Mouse (Mus musculus): Measurements from ENCODE around the gene Zbtb37. TPM values are rescaled to one million over a fixed set of nuclear protein-coding genes. Genes with fewer than 3 reads are reported as not detected.

Gene Zbtb37
- 6.6 and 7.2 TPM in 2 replicates for polyA plus RNA-seq (2016; fragmentation: Nextera tagmentation; extraction: Ambion mirVana)

DNA sequence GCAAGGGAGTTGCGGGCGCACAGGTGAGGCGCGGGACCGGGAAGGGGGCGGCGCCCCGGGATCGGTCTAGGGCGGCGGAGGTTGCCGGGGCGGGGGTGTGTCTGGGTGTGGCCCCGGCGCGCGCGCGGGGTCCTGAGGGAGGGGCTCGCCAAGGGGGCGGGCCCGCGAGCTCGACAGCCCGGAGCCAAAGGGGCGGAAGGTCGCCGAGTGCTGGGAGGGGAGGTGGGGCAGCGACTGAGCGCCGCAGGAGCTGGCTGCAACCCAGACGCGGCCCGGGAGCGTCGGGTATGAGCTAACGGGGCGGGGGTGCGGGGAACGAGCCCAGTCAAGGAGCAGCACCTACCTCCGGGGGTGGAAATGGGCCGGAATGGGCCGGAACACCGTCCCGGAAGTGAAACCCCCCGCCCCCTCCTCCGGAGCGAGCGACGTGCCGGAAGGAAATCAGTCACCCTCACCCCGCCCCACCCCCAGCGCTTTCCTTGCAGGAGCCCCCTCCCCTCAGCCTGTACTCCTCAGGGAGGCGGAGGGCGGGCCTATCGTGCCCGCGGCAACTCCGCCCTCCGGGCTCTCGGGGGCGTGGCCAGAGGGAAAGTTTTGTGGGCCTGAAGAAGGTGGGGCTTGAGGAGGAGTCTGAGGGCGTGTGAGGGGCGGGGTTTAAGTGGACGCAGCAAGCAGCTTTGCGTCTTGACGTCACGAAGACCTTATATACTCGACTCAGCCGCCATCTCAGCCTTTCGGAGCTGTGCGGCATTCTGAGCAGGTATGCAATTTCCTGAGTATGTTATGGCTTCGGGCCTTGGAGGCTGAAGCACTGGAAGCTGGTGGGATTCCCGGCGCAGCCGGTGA is at the start of gene Zbtb37:
Gene Zbtb37, minus strand, starts transcription at position 415 of the 846 bp plus-strand sequence.
- Histone ChIP-seq H3K27ac (peak within 1 kb of the TSS; percentile 97), H3K27me3 (ENCODE audit: poor library complexity, severe bottlenecking) (no peaks in the 10 kb centered on the region), H3K9me3 (no peaks in the 10 kb centered on the region), H3K4me3 (peak within 1 kb of the TSS; percentile 85), H3K36me3 (replicated peaks) (peaks cover 73% of the 10 kb centered on the region), H3K4me1 (peaks cover 30% of the 10 kb centered on the region)
- WGBS, result under 1% methylated on average over 75 of the region's 76 CpGs
- peak; percentile 99 for DNase-seq (ENCODE audit: extremely low spot score, low spot score)

DNA sequence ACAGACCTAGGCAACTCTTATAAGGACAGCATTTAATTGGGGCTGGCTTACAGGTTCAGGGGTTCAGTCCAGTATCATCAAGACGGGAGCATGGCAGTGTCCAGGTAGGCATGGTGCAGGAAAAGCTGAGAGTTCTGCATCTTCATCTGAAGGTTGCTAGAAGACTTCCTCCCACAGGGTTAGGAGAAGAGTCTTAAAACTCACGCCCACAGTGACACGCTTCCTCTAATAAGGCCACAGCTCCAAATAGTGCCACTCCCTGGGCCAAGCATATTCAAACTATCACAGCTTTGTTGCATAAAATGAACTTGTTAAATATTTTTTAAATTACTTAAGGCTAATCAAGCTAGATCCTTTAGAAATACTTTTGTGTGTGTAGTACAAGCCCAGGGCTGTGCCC is 42.6 kb upstream of the Zbtb37 start:
- H3K27ac ChIP-seq, result no peak overlapping the region
- H3K4me1 ChIP-seq, result peaks cover 19% of the 10 kb centered on the region
- no peak for DNase-seq (ENCODE audit: extremely low spot score, low spot score)
- no peaks in the 10 kb centered on the region for H3K9me3 ChIP-seq
- H3K27me3 ChIP-seq (ENCODE audit: poor library complexity, severe bottlenecking), result no peaks in the 10 kb centered on the region
- no peak overlapping the region for H3K4me3 ChIP-seq
- WGBS, result 94% methylated on average over 3 of the region's 3 CpGs
- H3K36me3 ChIP-seq (replicated peaks), result peaks cover 78% of the 10 kb centered on the region

DNA sequence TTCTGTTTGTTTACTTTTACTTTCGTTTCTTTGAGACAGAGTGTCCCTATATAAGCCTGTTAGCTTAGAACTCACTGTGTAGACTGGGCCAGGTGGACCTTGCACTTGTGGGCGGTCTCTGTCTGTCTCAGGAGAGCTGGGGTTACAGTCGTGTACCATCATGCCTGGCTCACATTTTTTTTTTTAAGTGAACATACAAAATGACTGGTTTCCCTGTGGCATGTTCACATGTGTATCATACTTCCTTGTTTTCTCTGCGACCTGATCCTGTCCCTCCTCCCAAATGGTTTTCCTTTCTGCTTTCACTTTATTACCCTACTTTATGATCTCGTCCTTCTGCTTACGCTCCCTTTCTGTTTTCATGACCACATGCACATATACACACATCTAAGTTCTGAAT is 41.6 kb upstream of the Zbtb37 start:
- WGBS, result 90% methylated on average over 6 of the region's 6 CpGs
- DNase-seq (ENCODE audit: extremely low spot score, low spot score), result no peak
- H3K36me3 ChIP-seq (replicated peaks), result peaks cover 70% of the 10 kb centered on the region
- H3K27ac ChIP-seq, result no peak overlapping the region
- peaks cover 28% of the 10 kb centered on the region for H3K4me1 ChIP-seq
- H3K4me3 ChIP-seq, result no peak overlapping the region
- H3K27me3 ChIP-seq (ENCODE audit: poor library complexity, severe bottlenecking), result no peaks in the 10 kb centered on the region
- no peaks in the 10 kb centered on the region for H3K9me3 ChIP-seq

DNA sequence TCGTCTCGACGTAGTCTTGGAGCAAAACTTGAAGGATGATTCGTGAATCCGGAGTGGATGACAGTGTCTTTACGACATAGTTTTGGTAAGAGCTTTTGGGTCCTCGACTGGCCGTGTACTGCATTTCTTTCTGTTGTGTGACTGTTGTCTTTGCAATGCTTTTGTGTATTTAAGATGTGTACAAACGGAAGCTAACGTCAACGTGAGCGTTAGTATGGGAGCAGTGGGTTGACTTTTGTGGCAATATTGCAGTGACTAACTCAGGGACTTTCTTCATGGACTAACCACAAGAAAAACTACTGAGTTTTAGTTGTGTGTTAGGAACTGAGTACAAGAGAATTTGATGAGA is 36.6 kb upstream of the Zbtb37 start:
- WGBS, result under 1% methylated on average over 12 of the region's 12 CpGs
- no peaks in the 10 kb centered on the region for H3K9me3 ChIP-seq
- H3K4me3 ChIP-seq, result peak overlapping the region; percentile 74
- peaks cover 42% of the 10 kb centered on the region for H3K4me1 ChIP-seq
- H3K27me3 ChIP-seq (ENCODE audit: poor library complexity, severe bottlenecking), result no peaks in the 10 kb centered on the region
- H3K27ac ChIP-seq, result peak overlapping the region; percentile 93
- DNase-seq (ENCODE audit: extremely low spot score, low spot score), result no peak
- peaks cover 26% of the 10 kb centered on the region for H3K36me3 ChIP-seq (replicated peaks)

DNA sequence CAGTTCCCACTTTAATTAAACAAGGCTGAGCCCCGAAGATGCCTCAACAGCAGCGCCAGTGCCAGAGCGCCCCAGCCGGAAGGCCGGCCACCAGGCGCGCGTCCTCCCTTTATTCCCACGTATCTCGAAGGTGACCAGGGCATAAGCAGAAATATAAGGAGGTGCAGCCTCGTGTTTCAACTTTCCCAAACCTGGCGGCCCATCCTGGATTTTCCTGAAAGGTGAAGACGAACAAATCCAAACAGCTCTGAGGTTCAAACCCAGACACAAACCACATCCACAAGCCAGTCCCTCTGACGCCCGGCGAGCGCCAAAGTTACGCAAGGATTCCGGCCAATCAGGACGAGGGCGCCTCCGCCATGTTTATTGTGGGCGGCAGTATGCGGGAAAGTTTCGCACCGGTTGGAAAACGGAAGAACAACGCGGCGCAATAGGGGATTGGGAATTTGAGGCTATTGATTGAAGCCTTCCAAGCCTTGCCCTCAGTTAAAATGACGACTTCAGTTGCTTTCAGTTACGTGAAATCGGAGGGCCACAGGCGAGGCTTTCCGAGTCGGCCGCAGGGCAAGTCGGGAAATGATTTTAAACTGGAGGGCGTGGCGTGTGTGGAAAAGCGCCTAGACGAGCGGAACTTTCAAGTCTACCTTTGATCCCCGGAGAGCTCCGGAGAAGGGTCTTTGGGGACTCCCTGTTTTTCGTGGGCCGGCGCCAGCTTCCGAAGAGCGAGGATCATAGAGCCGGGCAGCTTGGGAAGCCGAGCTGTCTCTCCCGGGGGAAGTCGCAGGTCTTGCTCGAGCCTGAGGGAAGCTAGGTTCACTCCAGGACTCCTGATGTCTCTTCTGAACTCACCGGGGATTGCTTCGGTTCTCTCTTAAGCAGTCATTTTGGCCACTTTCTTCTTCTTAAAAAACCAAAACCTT is 36.0 kb upstream of the Zbtb37 start, which contains the start of the genes Dars2 and Cenpl:
Gene Dars2, minus strand, starts transcription at position 307 of the 920 bp plus-strand sequence.
Gene Cenpl, plus strand, starts transcription at position 362 of the 920 bp plus-strand sequence.
- under 1% methylated on average over 57 of the region's 57 CpGs for WGBS
- peak; percentile 96 for DNase-seq (ENCODE audit: extremely low spot score, low spot score)
- H3K27ac ChIP-seq, result peak within 1 kb of the TSS; percentile 93

DNA sequence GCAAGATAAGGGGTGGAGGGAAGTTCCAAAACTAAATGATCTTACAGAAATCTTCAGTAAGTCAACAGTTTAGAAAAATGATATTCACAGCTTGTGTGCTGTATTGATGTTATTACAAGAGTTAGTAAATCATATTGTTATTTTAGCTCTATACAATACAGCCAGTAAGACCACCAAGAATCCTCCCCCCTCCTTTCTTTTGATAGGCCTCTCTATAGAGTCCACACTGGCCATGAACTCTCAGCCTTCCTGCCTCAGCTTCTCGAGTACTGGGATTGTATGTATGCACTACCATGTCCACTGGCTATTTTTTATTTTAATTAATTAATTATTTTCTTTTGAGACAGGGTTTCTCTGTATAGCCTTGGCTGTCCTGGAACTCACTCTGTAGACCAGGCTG is 28.7 kb upstream of the Zbtb37 start:
- 82% methylated on average over 1 of the region's 1 CpGs for WGBS
- no peak for DNase-seq (ENCODE audit: extremely low spot score, low spot score)
- Histone ChIP-seq H3K9me3 (no peaks in the 10 kb centered on the region), H3K36me3 (replicated peaks) (peaks cover 63% of the 10 kb centered on the region), H3K27me3 (ENCODE audit: poor library complexity, severe bottlenecking) (no peaks in the 10 kb centered on the region), H3K4me3 (no peak overlapping the region), H3K27ac (no peak overlapping the region), H3K4me1 (no peaks in the 10 kb centered on the region)

More for the DNA sequence above, 36.0 kb upstream of the Zbtb37 start, which contains the start of the genes Dars2 and Cenpl:
- no peaks in the 10 kb centered on the region for H3K27me3 ChIP-seq (ENCODE audit: poor library complexity, severe bottlenecking)
- H3K4me3 ChIP-seq, result peak within 1 kb of the TSS; percentile 74
- H3K9me3 ChIP-seq, result no peaks in the 10 kb centered on the region
- H3K36me3 ChIP-seq (replicated peaks), result peaks cover 22% of the 10 kb centered on the region
- H3K4me1 ChIP-seq, result peaks cover 42% of the 10 kb centered on the region

DNA sequence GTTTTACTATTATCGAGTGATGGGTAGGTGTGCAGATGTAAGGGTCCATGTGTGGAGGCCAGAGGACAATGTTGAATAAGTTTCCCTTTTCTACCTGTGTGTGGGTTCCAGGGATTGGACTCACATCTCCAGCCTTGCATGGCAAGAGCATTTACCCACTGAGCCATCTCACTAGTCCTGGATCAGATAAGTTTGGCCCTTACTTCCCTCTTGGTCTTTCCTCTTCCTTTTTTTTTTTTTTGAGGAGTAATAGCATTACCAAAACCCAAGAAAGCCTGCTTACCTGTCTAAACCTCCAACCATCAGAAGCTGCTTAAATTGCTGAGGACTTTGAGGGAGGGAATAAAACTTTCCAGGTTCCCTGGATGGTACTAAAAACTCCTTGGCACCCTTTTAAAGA is 22.5 kb upstream of the Zbtb37 start:
- H3K4me1 ChIP-seq, result no peaks in the 10 kb centered on the region
- no peak overlapping the region for H3K27ac ChIP-seq
- 94% methylated on average over 1 of the region's 1 CpGs for WGBS
- DNase-seq (ENCODE audit: extremely low spot score, low spot score), result no peak
- no peak overlapping the region for H3K4me3 ChIP-seq
- no peaks in the 10 kb centered on the region for H3K9me3 ChIP-seq
- peaks cover 84% of the 10 kb centered on the region for H3K36me3 ChIP-seq (replicated peaks)
- no peaks in the 10 kb centered on the region for H3K27me3 ChIP-seq (ENCODE audit: poor library complexity, severe bottlenecking)

DNA sequence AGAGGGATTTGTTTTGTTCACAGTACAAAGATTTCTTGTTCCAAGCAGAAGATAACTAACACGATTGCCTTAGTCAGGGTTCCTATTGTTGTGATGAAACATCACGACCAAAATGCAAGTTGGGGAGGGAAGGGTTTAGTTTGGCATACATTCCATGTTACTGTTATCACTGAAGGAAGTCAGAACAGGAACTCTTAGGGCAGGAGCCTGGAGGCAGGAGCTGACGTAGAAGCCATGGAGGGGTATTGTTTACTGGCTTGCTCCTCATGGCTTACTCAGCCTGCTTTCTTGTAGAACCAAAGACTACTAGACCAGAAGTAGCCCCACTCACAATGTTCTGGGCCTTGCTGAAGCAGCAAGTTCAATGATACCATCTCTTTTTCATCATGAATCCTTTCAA is 12.3 kb upstream of the Zbtb37 start:
- 85% methylated on average over 3 of the region's 3 CpGs for WGBS
- DNase-seq (ENCODE audit: extremely low spot score, low spot score), result no peak
- Histone ChIP-seq H3K4me3 (no peak overlapping the region), H3K27me3 (ENCODE audit: poor library complexity, severe bottlenecking) (no peaks in the 10 kb centered on the region), H3K36me3 (replicated peaks) (peaks cover 98% of the 10 kb centered on the region), H3K9me3 (no peaks in the 10 kb centered on the region), H3K4me1 (no peaks in the 10 kb centered on the region), H3K27ac (no peak overlapping the region)

DNA sequence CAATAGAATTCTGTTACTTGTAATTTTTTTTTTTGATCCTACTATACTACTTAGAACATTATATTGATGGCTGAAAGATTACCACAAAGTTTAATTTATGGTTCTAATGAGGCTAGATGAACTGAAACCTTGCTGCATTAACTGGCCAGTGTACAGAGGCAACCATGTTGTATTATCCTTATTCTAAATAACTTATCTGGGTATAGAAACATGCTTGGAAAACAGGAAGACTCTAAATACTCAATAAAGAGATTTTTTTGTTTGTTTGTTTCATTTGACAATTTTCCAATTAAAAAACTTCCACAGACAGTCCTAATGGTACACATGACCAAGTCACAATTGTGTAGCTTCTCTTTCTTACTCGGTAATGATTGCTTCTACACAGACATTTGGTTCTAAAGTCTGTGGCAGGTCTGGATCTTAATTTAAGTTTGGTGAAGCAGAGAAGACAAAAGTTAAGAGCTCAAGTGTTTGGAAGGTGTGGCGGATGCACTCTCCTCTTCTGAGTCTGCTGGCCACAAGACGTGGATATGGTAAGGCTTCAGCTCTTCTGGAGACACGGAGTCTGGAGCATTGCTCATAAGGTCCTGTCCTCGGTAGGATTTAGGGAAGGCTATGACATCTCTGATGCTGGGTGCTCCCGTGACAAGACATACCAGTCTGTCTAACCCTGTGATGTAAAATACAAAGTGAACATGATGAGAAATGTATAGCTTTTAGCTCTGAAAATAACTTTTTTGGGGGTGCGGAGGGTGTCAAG is 6.8 kb upstream of the Zbtb37 start:
- Histone ChIP-seq H3K27me3 (ENCODE audit: poor library complexity, severe bottlenecking) (no peaks in the 10 kb centered on the region), H3K9me3 (no peaks in the 10 kb centered on the region), H3K4me1 (peaks cover 26% of the 10 kb centered on the region), H3K36me3 (replicated peaks) (peaks cover 99% of the 10 kb centered on the region), H3K27ac (no peak overlapping the region), H3K4me3 (no peak overlapping the region)
- 88% methylated on average over 7 of the region's 7 CpGs for WGBS
- no peak for DNase-seq (ENCODE audit: extremely low spot score, low spot score)

DNA sequence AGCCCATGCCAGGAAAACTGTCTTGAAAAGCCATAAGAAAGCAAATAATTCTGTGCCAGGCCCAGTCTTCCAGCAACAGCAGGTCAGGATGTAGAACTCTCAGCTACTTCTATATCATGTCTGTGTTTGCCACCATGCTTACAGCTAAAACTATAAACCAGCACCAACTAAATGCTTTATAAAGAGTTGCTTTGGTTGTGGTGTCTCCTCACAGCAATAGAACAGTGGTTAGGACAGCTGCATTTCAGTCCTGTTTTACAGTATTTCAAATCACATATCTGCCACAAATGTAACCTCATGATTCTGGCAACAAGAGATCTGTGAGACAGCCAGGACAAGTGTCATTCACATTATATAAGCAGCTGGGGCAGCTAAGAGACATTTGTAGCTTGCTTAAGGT is 6.2 kb upstream of the Zbtb37 start:
- Histone ChIP-seq H3K36me3 (replicated peaks) (peaks cover 99% of the 10 kb centered on the region), H3K4me3 (no peak overlapping the region), H3K4me1 (peaks cover 26% of the 10 kb centered on the region), H3K27ac (no peak overlapping the region), H3K9me3 (no peaks in the 10 kb centered on the region), H3K27me3 (ENCODE audit: poor library complexity, severe bottlenecking) (no peaks in the 10 kb centered on the region)
- no peak for DNase-seq (ENCODE audit: extremely low spot score, low spot score)

DNA sequence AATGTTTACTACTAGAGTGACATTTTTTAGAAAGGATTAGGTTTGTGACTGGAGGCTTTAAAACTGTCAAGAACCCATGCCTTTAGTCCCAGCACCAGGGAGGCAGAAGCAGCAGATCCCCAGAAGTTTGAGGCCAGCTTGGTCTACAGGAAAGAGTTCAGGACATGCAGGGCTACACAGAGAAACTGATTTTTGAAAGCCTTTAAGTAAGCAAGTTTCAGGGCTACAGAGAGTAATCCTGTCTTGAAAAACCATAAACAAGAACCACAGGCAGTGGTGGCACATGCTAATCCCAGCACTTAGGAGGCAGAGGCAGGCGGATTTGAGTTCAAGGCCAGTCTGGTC is 5.7 kb upstream of the Zbtb37 start:
- H3K9me3 ChIP-seq, result no peaks in the 10 kb centered on the region
- WGBS, result 67% methylated on average over 1 of the region's 1 CpGs
- H3K4me1 ChIP-seq, result peaks cover 26% of the 10 kb centered on the region
- H3K36me3 ChIP-seq (replicated peaks), result peaks cover 99% of the 10 kb centered on the region
- H3K27ac ChIP-seq, result peak overlapping the region; percentile 70
- no peak for DNase-seq (ENCODE audit: extremely low spot score, low spot score)
- no peaks in the 10 kb centered on the region for H3K27me3 ChIP-seq (ENCODE audit: poor library complexity, severe bottlenecking)
- H3K4me3 ChIP-seq, result no peak overlapping the region

DNA sequence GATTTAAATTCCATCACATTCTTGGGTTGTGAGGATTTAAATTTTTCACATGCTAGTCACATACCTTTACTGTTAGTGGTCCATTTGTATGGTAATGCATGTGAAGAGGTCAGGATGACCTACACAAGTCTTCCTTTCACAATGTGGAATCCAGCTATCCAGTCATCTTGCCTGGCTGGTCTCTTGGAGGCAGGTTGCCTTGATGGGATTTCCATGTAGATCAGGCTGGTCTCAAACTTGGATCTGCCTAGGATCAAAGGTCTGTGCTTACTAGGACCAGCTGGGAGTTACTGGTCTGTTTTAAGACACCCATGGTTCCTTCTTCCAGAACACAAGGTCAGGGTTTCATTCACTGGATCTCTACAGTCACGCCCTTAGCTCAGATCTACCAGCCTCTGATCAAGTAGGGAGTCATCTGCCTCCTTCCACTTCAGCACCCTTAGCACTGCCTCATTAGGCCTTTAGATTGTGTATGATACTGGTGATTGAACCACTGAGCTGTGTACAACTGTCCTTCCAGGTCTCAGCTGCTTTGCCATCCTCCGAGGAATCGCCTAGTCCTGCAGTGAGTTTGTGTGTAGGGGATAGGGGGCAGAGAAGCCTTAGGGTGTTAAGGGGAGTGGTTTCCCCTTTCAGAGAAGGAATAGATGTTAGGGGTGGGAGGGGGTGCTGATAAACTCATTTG is 5.2 kb upstream of the Zbtb37 start:
- Histone ChIP-seq H3K27me3 (ENCODE audit: poor library complexity, severe bottlenecking) (no peaks in the 10 kb centered on the region), H3K4me3 (peak overlapping the region; percentile 85; the same call in 1 of the 2 replicates), H3K9me3 (no peaks in the 10 kb centered on the region), H3K36me3 (replicated peaks) (peaks cover 94% of the 10 kb centered on the region), H3K4me1 (peaks cover 26% of the 10 kb centered on the region), H3K27ac (peak overlapping the region; percentile 70)
- DNase-seq (ENCODE audit: extremely low spot score, low spot score), result peak; percentile 67
- WGBS, result 14% methylated on average over 3 of the region's 3 CpGs

Measured in forebrain, embryonic 10.5 days (tissue).